Mouse (Mus musculus) kidney, adult 11 months (tissue): ENCODE results near the gene Vma21.

Experiments used
- DNase-seq: peaks from one replicate; pipeline ENCODE4 v3.0.0; 2022

The Vma21 gene

DNA sequence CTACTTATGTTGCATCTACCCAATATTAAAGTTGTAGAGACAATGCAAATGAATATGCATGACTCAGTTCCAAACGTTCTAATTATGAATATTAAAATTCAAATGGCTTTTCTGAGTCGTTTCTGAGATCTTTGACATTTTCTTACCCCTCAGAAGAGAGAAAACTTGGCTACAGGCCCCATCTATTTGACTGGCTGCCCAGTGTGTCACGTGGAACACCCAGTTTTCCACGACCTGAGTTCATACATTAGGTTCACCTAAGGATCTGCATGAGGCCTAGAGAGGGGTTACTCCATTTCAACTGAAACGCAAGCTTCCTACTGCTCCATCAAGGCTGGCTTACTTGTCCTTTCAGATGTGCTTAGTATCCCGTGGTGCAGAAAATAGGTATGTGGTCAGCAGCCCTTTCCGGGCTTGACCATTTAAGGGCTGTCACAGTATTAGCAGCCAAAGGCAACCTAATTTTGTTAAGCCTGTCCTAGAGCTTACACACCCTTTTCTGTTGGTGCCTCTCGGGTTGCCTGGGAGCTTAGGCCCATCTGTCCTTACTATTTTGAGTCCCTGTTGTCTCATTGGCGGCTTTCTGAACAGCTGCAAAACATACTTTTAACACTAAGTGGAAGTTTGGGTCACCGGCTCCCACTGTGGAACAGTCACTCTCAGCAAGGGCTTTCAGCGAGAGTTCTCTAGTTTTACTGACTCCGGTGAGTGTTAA lies at the start of gene Vma21:
TSS of gene Vma21 (plus strand) at position 294 of the 715 bp plus-strand sequence.
- DNase-seq: no peak

DNA sequence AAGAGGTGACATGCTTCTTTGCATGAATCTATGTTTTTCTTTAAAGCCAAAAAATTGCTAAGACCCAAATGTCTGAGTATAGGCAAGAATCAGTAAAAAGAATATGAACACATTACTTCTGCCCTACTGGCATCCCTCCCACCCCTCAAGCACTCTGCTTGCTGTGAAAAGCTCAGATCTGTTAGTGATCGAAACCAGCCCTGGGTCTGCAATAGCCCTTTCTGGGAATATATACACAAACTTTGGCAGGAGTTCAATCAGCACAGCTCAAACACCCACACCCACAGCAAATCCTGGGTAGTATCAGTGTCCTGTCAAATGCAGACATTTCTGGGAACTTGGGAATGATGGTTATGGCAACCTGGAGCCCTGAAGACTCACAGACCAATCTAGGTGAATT lies 47.8 kb upstream of the Vma21 start:
- DNase-seq: no peak

DNA sequence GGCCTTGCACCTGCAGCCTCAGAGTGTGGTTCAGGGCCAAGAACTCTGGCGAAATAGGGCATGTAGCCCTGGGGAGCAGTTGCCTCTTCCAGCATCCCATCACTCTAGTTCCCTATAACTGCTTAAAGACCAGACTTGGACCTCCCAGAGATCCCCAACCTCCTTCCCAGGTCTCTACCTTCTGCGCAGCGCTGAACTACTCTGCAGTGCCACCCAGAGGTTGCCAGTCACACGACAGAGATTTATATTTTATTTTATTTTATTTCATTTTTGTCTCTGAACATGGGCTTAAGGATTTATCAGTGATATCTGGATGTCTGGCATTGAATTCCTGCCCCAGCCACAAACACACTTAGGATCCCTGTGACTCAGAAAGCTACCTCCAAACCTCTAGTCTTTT lies 24.6 kb upstream of the Vma21 start:
- DNase-seq: no peak

DNA sequence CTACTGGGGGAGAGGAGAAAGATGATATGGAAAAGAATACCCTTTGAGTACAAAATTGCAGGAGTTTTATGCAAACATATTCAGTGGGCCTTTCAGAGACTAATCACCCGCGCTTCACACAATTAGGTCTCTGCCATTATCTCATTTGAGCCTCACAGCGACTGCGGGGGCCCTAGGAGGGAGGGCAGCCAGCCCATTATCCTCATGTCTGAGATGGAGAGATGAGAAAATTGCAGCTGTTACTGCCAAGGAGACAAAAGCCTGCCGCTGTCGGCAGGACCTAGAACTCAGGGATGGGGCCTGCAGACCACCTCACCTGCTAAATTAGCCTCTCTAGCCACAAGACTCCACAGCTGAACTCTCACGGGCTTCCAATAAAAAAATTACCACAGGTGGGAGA lies 18.0 kb upstream of the Vma21 start:
- no peak for DNase-seq

DNA sequence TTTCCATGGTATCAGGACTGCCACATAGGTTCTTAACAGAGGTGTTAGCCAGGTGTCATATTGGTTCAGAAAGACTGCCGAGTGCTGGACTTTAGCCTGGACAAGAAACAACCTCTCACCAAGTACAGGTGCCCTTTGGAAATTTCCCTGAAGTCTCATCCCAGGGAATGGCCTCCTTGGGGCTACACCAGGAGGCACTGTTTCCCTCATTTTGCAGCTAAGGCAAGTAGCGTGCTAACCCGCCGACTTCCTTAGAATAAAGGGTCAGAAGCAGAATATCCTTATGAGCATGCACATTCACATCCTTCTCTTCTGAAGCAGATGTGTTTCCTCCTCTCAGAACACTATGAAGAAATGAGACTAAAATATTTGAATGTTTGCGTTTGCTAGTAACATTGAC lies 16.8 kb upstream of the Vma21 start:
- no peak for DNase-seq

DNA sequence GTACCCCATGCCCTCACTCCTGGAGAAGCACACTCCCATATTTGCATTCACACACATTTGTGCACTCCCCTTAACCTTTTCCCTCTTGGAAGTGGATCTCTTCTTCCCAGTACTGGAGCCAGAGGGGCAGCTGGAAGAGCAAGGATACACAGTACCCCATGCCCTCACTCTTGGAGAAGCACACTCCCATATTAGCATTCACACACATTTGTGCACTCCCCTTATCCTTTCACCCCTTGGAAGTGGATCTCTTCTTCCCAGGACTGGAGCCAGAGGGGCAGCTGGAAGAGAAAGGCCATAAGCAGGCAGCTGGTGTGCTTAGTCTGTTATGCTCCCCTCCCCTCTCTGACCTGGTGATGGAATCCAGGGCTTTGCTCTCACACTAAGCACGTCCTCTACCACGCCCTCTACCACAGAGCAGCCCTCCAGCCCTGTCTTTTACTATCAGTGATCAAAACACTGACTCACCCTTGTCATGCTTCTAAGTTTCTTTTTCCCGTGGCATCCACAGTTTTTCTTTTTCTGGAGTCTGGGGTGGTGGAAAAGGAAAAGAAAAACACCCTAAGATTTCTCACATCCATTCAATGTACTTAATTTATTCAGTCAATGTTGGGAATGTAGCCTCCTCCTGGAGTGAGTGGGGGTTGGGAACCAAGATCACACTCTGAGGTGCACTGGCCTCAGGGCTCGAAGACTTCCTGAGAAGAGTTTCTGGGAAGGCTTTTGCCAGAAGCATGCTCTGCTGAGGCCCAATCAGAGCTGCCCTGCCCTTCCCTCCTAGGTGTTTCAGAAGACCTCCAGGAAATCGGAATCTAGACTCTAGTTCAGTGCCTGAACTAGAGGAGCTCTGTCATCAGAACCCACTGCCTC lies 3.5 kb upstream of the Vma21 start:
- DNase-seq: no peak

DNA sequence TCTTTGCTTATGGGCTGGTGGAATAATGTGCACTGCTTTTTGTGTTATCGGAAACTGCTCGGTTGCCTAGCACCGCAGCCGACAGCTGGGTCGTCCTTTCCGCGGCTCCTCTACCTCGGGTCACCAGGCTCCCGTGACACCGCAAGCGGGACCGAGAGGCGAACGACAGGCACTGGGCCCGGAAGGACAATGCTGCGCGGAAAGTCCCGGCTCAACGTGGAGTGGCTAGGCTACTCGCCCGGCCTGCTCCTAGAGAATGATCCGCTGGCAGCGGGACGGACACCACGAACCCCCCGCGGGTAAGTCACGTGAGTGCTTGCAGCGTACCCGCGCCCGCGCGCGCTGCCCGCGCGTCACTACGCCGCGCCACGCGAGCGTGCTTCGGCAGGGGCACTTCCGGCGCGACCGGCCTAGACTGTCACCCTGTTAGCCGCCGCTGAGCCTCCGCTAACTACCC lies 705 bp downstream of the Vma21 start:
- DNase-seq: peak; percentile 86

DNA sequence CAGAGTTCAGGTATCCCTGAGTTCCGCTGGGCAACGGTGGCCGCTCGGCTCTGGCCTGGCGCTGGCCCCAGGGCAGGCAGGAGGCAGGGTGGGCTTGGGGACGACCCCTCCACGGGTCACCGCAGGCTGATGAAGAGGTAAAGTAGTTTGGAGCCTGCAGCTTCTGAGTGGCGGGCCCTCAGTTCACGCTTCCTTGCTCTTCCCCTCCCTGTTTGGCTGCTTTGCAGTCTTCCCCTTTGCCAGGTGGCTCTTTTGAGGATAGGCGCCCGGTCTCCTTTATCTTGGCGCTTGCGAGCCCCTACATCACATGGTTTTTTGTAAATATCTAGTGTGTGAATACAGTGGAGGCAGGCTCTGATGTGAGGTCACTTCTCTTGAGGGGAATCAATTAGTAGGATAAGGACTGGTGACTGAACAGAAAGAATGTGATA lies 1.2 kb downstream of the Vma21 start:
- DNase-seq: no peak

DNA sequence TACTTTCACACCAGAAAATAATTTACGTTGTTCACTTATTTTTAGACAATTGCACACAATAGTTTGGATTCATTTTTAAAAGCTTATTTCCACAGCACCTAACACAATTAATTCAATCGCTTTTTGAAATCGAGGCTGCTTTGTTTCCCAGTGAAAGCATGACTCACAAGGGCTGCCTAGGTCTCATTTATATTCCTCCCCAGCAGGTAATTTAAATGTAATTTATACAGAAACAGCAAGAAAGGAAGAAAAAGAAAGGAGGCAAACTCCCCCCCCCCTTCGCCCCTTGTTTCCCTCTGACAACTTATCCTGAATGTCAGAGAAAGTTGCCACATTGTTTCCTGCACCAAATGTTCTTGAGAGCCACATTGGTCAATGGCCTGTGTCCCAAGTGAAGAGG lies 23.2 kb downstream of the Vma21 start:
- no peak for DNase-seq

DNA sequence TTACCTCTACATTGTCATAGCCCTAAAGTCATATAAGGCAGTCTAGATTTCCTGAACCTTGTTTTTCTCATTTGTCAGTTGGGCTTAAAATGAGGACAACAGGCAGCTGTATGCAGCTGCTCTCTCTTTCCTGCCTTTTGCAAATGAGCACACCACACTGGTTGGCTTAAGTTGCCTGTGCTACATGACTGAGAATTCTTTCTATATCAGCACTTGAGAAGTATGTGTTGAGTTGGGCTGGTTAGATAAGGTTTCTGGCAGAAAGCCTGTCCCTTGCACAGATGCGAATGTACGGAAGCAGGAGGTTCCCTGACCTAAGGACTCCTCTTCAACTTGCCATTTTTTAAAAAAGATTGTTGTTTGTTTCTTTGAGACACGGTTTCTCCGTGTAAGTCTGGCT lies 31.0 kb downstream of the Vma21 start:
- no peak for DNase-seq

DNA sequence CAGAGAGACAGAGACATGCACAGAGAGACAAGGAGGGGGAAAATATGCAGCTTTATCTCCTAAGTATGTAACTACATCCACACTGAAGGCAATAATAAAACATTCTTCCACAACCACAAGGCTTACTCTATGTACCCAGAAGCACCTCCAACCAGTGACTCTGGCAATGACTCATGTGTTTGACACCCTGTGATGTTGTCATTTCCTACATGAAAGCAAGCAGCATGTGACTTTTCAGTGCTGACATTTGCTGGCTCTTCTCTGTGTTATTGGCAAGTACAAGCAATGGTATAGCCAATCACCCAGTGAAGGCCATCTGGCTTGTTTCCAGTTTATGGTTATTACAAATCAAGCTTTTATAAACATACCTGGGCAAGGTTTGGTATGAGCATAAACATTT lies 38.1 kb downstream of the Vma21 start:
- DNase-seq: no peak
